Mouse (Mus musculus) thymus, postnatal 25 days (tissue): ENCODE results near the gene Dynlt1f.
"Not testable (repeated sequence)": the region's sequence is repeated elsewhere in the genome, so short reads cannot be mapped to it uniquely, and the experiment has no call there.

Source experiments
- DNase-seq: peaks from one replicate; pipeline ENCODE4 v3.0.0; 2022

Gene Dynlt1f

GRCm38 (mm10) chr17:6621976-6622375 is 33.7 kb downstream of the Dynlt1f start:
- not testable (repeated sequence) for DNase-seq

- not testable (repeated sequence) for DNase-seq
Observed at GRCm38 (mm10) chr17:6620730-6621451, 34.8 kb downstream of the Dynlt1f start.

GRCm38 (mm10) chr17:6620035-6620434 is 35.7 kb downstream of the Dynlt1f start:
- not testable (repeated sequence) for DNase-seq

- not testable (repeated sequence) for DNase-seq
Observed at GRCm38 (mm10) chr17:6619271-6619670, 36.4 kb downstream of the Dynlt1f start.

- not testable (repeated sequence) for DNase-seq
Observed at GRCm38 (mm10) chr17:6617689-6618400, 37.9 kb downstream of the Dynlt1f start.

GRCm38 (mm10) chr17:6616731-6617130 is 39.0 kb downstream of the Dynlt1f start:
- DNase-seq = not testable (repeated sequence)

GRCm38 (mm10) chr17:6614316-6614715 is 41.4 kb downstream of the Dynlt1f start:
- not testable (repeated sequence) for DNase-seq

- DNase-seq = not testable (repeated sequence)
Observed at GRCm38 (mm10) chr17:6613524-6613923, 42.2 kb downstream of the Dynlt1f start.

GRCm38 (mm10) chr17:6605347-6605746 is 50.4 kb downstream of the Dynlt1f start:
- DNase-seq = not testable (repeated sequence)

GRCm38 (mm10) chr17:6602205-6602604 is 53.5 kb downstream of the Dynlt1f start:
- not testable (repeated sequence) for DNase-seq

- peak; percentile 67 for DNase-seq
Observed at GRCm38 (mm10) chr17:6601204-6601911, 54.3 kb downstream of the Dynlt1f start, which contains the start of gene Dynlt1c. TSS of gene Dynlt1c (plus strand) at chr17:6601671.

GRCm38 (mm10) chr17:6600216-6600911 is 55.3 kb downstream of the Dynlt1f start:
- DNase-seq = not testable (repeated sequence)

GRCm38 (mm10) chr17:6598356-6598755 is 57.3 kb downstream of the Dynlt1f start:
- DNase-seq = peak; percentile 46
